Mouse (Mus musculus) forebrain, embryonic 11.5 days (tissue): ENCODE measurements around the gene Tcl1. TPM values are rescaled to one million over a fixed set of nuclear protein-coding genes. Genes with fewer than 3 reads are reported as not detected.
"Not testable (repeated sequence)": the region's sequence is repeated elsewhere in the genome, so short reads cannot be mapped to it uniquely, and the experiment has no call there.

Experiments
- ATAC-seq: fragments of 200-750 bp; cut with Nextera tagmentation; replicated peaks from 2 replicates; pipeline ENCODE4 v1.8.0; 2017; ENCODE audit warnings: moderate TSS enrichment; ENCODE audit not compliant: low FRiP score
- DNase-seq: peaks from one replicate; pipeline ENCODE4 v3.0.0-alpha.2; 2017; ENCODE audit warnings: low spot score
- H3K27ac ChIP-seq: fragments of 300-500 bp; sonication (generic); 2 replicates; pipeline ENCODE4 v1.5.1; 2014; ENCODE audit warnings: low read depth, low read length
- H3K27me3 ChIP-seq: fragments of 300-500 bp; sonication (generic); 2 replicates; pipeline ENCODE4 v1.6.1; 2014; ENCODE audit warnings: mild to moderate bottlenecking, low read length, mixed read lengths; ENCODE audit not compliant: control insufficient read depth, insufficient read depth
- H3K36me3 ChIP-seq: fragments of 300-500 bp; sonication (generic); 2 replicates; pipeline ENCODE4 v1.6.1; 2014; ENCODE audit warnings: mild to moderate bottlenecking, low read length, moderate library complexity, mixed read lengths; ENCODE audit not compliant: control insufficient read depth, insufficient read depth
- H3K4me1 ChIP-seq: fragments of 300-500 bp; sonication (generic); replicated peaks from 2 replicates; pipeline ENCODE4 v1.6.1; 2014; ENCODE audit warnings: low read length, mixed read lengths; ENCODE audit not compliant: control insufficient read depth, insufficient read depth
- H3K4me2 ChIP-seq: fragments of 300-500 bp; sonication (generic); 2 replicates; pipeline ENCODE4 v1.6.1; 2014; ENCODE audit warnings: low read depth, mild to moderate bottlenecking, low read length, moderate library complexity, mixed read lengths; ENCODE audit not compliant: severe bottlenecking
- H3K4me3 ChIP-seq: fragments of 300-500 bp; sonication (generic); 2 replicates; pipeline ENCODE4 v1.5.1; 2014; ENCODE audit warnings: low read depth, low read length
- H3K9ac ChIP-seq: fragments of 300-500 bp; sonication (generic); 2 replicates; pipeline ENCODE4 v1.6.1; 2014; ENCODE audit warnings: low read length
- H3K9me3 ChIP-seq: fragments of 300-500 bp; sonication (generic); 2 replicates; pipeline ENCODE4 v1.6.1; 2016; ENCODE audit warnings: low read length, mixed read lengths; ENCODE audit not compliant: control insufficient read depth
- WGBS: fragments of 180-500 bp; shearing (Covaris S2); extraction: QIAGEN DNeasy Blood & Tissue Kit; methylation state at CpG from one replicate; pipeline ENCODE4 v1.1.7; 2014; 5-methylcytosine and 5-hydroxymethylcytosine counted together
- polyA plus RNA-seq: library from polyadenylated mRNA; unstranded; fragments of >200 nt; fragmentation: Nextera tagmentation; extraction: Ambion mirVana; gene quantifications from 2 replicates; pipeline ENCODE4 v1.2.1, GENCODE M21; 2014

Gene Tcl1
- polyA plus RNA-seq, 1 experiment from 2014 or later, result not detected

- not testable (repeated sequence) for H3K9ac ChIP-seq, H3K4me1 ChIP-seq, ATAC-seq, DNase-seq, H3K27me3 ChIP-seq, H3K9me3 ChIP-seq, H3K4me2 ChIP-seq, H3K27ac ChIP-seq, H3K36me3 ChIP-seq, H3K4me3 ChIP-seq
- WGBS, result 21% methylated on average over 7 of the region's 7 CpGs
Measured at GRCm38 (mm10) chr12:105199684-105200497, 22.7 kb downstream of the Tcl1 start.

- H3K27me3 ChIP-seq, H3K27ac ChIP-seq, H3K36me3 ChIP-seq, DNase-seq, H3K9ac ChIP-seq, H3K4me1 ChIP-seq, ATAC-seq, H3K4me3 ChIP-seq, H3K9me3 ChIP-seq, H3K4me2 ChIP-seq: not testable (repeated sequence)
- 92% methylated on average over 6 of the region's 6 CpGs for WGBS
Measured at GRCm38 (mm10) chr12:105190743-105191142, 31.9 kb downstream of the Tcl1 start, which contains the start of gene Tcl1b3. Gene Tcl1b3, plus strand, starts transcription at chr12:105191043.

GRCm38 (mm10) chr12:105188980-105189379 lies 33.6 kb downstream of the Tcl1 start:
- not testable (repeated sequence) for DNase-seq, ATAC-seq, H3K9ac ChIP-seq, H3K4me3 ChIP-seq, H3K36me3 ChIP-seq, H3K27ac ChIP-seq, H3K4me1 ChIP-seq, H3K27me3 ChIP-seq, H3K4me2 ChIP-seq, H3K9me3 ChIP-seq
- 60% methylated on average over 2 of the region's 2 CpGs for WGBS

DNA sequence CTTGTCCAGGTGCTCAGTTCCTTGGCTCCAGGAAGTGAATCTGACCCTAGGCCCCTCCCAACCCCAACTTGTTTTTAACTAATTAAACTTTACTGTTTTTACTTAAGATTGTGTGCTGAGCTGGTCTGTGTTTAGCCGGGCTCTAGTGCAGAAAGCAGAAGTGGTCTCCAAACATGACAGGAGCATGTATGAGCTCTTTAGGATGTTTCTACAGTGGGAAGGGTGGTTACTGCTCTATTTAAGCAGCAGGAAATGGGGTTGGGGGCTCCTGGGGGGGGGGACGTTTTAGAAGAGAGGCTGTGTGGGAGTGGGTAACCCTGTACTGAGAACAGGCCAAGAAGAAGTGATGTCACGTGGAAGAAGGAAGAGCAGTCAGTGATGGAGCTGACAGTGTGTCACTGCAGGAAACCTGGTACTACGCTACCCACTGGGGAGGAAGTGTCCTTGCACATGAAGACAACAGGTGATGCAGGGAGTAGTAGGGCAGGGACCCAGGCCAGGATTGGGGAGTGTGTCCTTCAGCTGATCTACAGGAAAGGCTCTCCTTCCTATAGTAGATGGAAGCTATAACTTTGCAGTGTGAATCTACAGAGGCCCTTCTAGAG lies 41.5 kb downstream of the Tcl1 start:
- H3K27me3 ChIP-seq, H3K4me3 ChIP-seq, H3K9ac ChIP-seq, H3K36me3 ChIP-seq, DNase-seq, ATAC-seq, H3K27ac ChIP-seq, H3K9me3 ChIP-seq, H3K4me2 ChIP-seq, H3K4me1 ChIP-seq: not testable (repeated sequence)
- WGBS, result 81% methylated on average over 4 of the region's 4 CpGs

DNA sequence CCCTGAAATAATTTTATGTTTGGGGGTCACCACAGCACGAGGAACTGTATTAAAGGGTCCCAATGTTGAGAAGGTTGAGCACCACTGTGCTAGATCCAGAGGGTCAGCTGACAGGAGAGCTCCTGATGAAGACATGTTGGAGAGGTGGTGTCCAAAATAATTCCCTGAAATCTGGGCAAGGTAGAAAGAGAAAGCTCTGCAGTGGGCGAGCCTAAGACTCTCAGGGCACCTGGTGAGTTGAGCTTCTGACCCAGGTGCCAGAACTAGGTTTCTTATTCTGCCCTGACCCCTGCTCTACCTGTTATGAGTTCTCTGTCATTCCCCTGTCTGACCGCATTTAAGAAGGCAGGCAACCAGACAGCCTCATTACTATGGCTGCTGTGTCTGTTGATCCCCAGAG lies 46.5 kb downstream of the Tcl1 start, which contains the start of gene Tcl1b5:
Gene Tcl1b5 (plus strand): TSS at position 301 of the 400 bp plus-strand sequence.
- not testable (repeated sequence) for H3K27ac ChIP-seq, H3K9ac ChIP-seq, H3K36me3 ChIP-seq, DNase-seq, ATAC-seq, H3K27me3 ChIP-seq, H3K4me3 ChIP-seq, H3K4me2 ChIP-seq, H3K4me1 ChIP-seq, H3K9me3 ChIP-seq
- 72% methylated on average over 3 of the region's 3 CpGs for WGBS

DNA sequence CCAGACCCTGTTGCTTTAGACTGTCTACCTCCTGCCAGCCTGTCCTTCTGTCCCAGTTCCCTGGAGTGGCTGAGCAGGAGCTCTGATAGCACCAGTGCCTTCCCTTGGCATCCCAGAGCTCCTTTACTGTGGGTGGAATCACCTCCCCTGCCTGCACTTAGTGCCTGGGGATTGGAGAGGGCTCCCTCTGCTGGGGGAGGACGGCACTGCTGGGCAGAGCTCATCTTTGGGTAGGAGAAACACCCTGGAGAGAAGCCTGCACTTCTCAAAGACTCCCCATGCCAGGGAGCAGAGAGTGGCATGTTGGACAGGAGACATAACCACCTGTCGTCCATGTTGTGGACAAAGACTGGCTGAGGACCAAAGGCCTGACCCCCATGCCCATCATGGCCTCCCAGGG lies 48.3 kb downstream of the Tcl1 start:
- ATAC-seq, H3K4me2 ChIP-seq, H3K4me3 ChIP-seq, H3K9me3 ChIP-seq, H3K27ac ChIP-seq, DNase-seq, H3K36me3 ChIP-seq, H3K4me1 ChIP-seq, H3K27me3 ChIP-seq, H3K9ac ChIP-seq: not testable (repeated sequence)
- WGBS, result 23% methylated on average over 2 of the region's 2 CpGs

DNA sequence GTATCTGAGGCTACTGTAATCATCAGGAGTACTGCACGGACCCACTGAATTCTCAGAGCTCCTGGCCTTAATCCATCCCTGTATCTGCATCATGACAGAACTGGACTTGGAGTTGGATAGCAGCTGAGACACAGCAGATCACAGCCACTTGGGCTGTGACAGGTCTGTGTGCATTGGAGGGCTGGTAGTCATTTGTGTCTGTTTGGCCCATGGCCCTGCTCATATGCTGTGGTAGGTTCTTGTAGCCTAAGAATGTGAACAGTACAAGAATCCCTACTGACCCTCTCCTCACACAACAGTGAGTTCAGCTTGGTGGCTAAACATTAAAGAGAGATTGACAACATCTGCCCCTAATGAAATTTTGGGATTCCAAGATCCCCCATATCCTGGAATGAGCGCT lies 49.2 kb downstream of the Tcl1 start:
- DNase-seq (no peak), ATAC-seq (no peak)
- 90% methylated on average over 2 of the region's 2 CpGs for WGBS
- no peaks in the 10 kb centered on the region for H3K36me3 ChIP-seq
- no peak overlapping the region for H3K9ac ChIP-seq
- H3K9me3 ChIP-seq, result no peaks in the 10 kb centered on the region
- no peaks in the 10 kb centered on the region for H3K4me1 ChIP-seq
- H3K27ac ChIP-seq, result no peak overlapping the region
- H3K27me3 ChIP-seq, result no peaks in the 10 kb centered on the region
- H3K4me2 ChIP-seq, result no peak overlapping the region
- no peak overlapping the region for H3K4me3 ChIP-seq
